Mouse (Mus musculus) forebrain, embryonic 12.5 days (tissue): ENCODE data around the gene Pkd2l1. TPM values are rescaled to one million over a fixed set of nuclear protein-coding genes. Genes with fewer than 3 reads are reported as not detected.
A peak's percentile ranks its signal among the peaks of the same experiment; 100 is the strongest.

Experiments used
- ATAC-seq: fragments of 200-750 bp; cut with Nextera tagmentation; 2 replicates; pipeline ENCODE4 v1.8.0; 2017; ENCODE audit warnings: moderate TSS enrichment; ENCODE audit not compliant: low FRiP score
- H3K27ac ChIP-seq: fragments of 300-500 bp; sonication (generic); 2 replicates; pipeline ENCODE4 v1.5.1; 2016; ENCODE audit warnings: mild to moderate bottlenecking
- H3K27me3 ChIP-seq: fragments of 300-500 bp; sonication (generic); 2 replicates; pipeline ENCODE4 v1.6.1; 2016; ENCODE audit warnings: mild to moderate bottlenecking
- H3K36me3 ChIP-seq: fragments of 300-500 bp; sonication (generic); replicated peaks from 2 replicates; pipeline ENCODE4 v1.6.1; 2016; ENCODE audit warnings: mild to moderate bottlenecking
- H3K4me1 ChIP-seq: fragments of 300-500 bp; sonication (generic); 2 replicates; pipeline ENCODE4 v1.6.1; 2016
- H3K4me2 ChIP-seq: fragments of 300-500 bp; sonication (generic); 2 replicates; pipeline ENCODE4 v1.6.1; 2016; ENCODE audit warnings: mild to moderate bottlenecking, moderate library complexity
- H3K4me3 ChIP-seq: fragments of 300-500 bp; sonication (generic); replicated peaks from 2 replicates; pipeline ENCODE4 v1.5.1; 2016; ENCODE audit warnings: mild to moderate bottlenecking
- H3K9ac ChIP-seq: fragments of 300-500 bp; sonication (generic); 2 replicates; pipeline ENCODE4 v1.6.1; 2016; ENCODE audit warnings: mild to moderate bottlenecking
- H3K9me3 ChIP-seq: fragments of 300-500 bp; sonication (generic); 2 replicates; pipeline ENCODE4 v1.6.1; 2016
- WGBS: fragments of 180-500 bp; shearing (Covaris S2); methylation state at CpG from one replicate; pipeline ENCODE4 v1.1.7; 2016; 5-methylcytosine and 5-hydroxymethylcytosine counted together
- polyA plus RNA-seq: library from polyadenylated mRNA; unstranded; fragments of >200 nt; fragmentation: Nextera tagmentation; extraction: Ambion mirVana; gene quantifications from 2 replicates; pipeline ENCODE4 v1.2.1, GENCODE M21; 2016

The Pkd2l1 gene
- polyA plus RNA-seq, 1 experiment from 2014 or later: 0.19 TPM

- Histone ChIP-seq H3K4me1 (0 out of 2 replicates have a peak, but pooled peaks cover 3% of the 10 kb centered on the region), H3K27me3 (no peaks in the 10 kb centered on the region), H3K36me3 (no peaks in the 10 kb centered on the region), H3K9me3 (no peaks in the 10 kb centered on the region), H3K4me2 (no peak overlapping the region), H3K9ac (no peak overlapping the region), H3K27ac (no peak overlapping the region), H3K4me3 (no peak overlapping the region)
- WGBS: 89% methylated on average over 10 of the region's 10 CpGs
- ATAC-seq: no peak
These were observed 5.0 kb upstream of the Pkd2l1 start for GRCm38 (mm10) chr19:44197053-44197852.

GRCm38 (mm10) chr19:44195138-44195537 lies 2.9 kb upstream of the Pkd2l1 start:
- no peak overlapping the region for H3K4me2 ChIP-seq
- no peak overlapping the region for H3K9ac ChIP-seq
- no peaks in the 10 kb centered on the region for H3K36me3 ChIP-seq
- no peak overlapping the region for H3K4me3 ChIP-seq
- H3K27ac ChIP-seq: no peak overlapping the region
- H3K4me1 ChIP-seq: 0 out of 2 replicates have a peak, but pooled peaks cover 3% of the 10 kb centered on the region
- H3K27me3 ChIP-seq: no peaks in the 10 kb centered on the region
- H3K9me3 ChIP-seq: no peaks in the 10 kb centered on the region
- peak; percentile 51; the same call in 1 of the 2 replicates for ATAC-seq
- WGBS: 7% methylated on average over 7 of the region's 7 CpGs

GRCm38 (mm10) chr19:44193906-44194305 lies 1.7 kb upstream of the Pkd2l1 start:
- 0 out of 2 replicates have a peak, but pooled peaks cover 3% of the 10 kb centered on the region for H3K4me1 ChIP-seq
- H3K27me3 ChIP-seq: no peaks in the 10 kb centered on the region
- H3K4me2 ChIP-seq: no peak overlapping the region
- no peak overlapping the region for H3K27ac ChIP-seq
- no peak overlapping the region for H3K4me3 ChIP-seq
- H3K36me3 ChIP-seq: no peaks in the 10 kb centered on the region
- no peak overlapping the region for H3K9ac ChIP-seq
- no peaks in the 10 kb centered on the region for H3K9me3 ChIP-seq
- 86% methylated on average over 7 of the region's 7 CpGs for WGBS
- no peak for ATAC-seq

- Histone ChIP-seq H3K9ac (no peak overlapping the region), H3K27me3 (no peaks in the 10 kb centered on the region), H3K27ac (no peak overlapping the region), H3K4me2 (no peak overlapping the region), H3K4me1 (0 out of 2 replicates have a peak, but pooled peaks cover 3% of the 10 kb centered on the region), H3K9me3 (no peaks in the 10 kb centered on the region), H3K36me3 (no peaks in the 10 kb centered on the region), H3K4me3 (no peak overlapping the region)
- WGBS: 83% methylated on average over 4 of the region's 4 CpGs
- ATAC-seq: no peak
These were observed 3.2 kb downstream of the Pkd2l1 start for GRCm38 (mm10) chr19:44189056-44189455.

- Histone ChIP-seq H3K4me1 (no peaks in the 10 kb centered on the region), H3K9me3 (no peaks in the 10 kb centered on the region), H3K4me2 (no peak overlapping the region), H3K4me3 (no peak overlapping the region), H3K27ac (no peak overlapping the region), H3K9ac (no peak overlapping the region), H3K27me3 (no peaks in the 10 kb centered on the region), H3K36me3 (no peaks in the 10 kb centered on the region)
- WGBS: 77% methylated on average over 3 of the region's 3 CpGs
- ATAC-seq: no peak
These were observed 8.3 kb downstream of the Pkd2l1 start for GRCm38 (mm10) chr19:44183968-44184367.

DNA sequence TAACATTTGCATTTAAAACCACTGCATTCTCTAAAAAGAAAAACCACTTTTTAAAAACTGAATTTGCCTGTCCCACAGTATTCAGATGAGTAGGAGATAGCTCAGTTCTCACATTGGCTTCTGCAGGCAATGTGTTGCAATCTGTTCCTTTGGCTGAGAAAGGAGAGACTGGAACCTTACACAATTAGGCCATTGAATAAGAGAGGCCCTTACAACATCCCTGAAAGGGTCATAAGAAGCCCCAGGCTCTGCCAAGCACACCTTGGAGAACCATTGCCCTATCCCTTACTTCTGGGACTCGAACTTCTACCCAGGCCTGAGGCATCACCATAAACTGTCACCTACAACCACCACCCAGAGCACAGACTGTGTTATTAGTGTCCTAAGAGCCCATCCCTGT lies 11.7 kb downstream of the Pkd2l1 start:
- Histone ChIP-seq H3K36me3 (no peaks in the 10 kb centered on the region), H3K4me3 (no peak overlapping the region), H3K4me2 (no peak overlapping the region), H3K27ac (no peak overlapping the region), H3K27me3 (no peaks in the 10 kb centered on the region), H3K9me3 (peaks cover 5% of the 10 kb centered on the region; the same call in 1 of the 2 replicates), H3K4me1 (no peaks in the 10 kb centered on the region), H3K9ac (no peak overlapping the region)
- no peak for ATAC-seq
- WGBS: 83% methylated on average over 1 of the region's 1 CpGs

GRCm38 (mm10) chr19:44176741-44177140 lies 15.5 kb downstream of the Pkd2l1 start:
- Histone ChIP-seq H3K4me2 (no peak overlapping the region), H3K9me3 (peaks cover 5% of the 10 kb centered on the region; the same call in 1 of the 2 replicates), H3K9ac (no peak overlapping the region), H3K27ac (no peak overlapping the region), H3K4me3 (no peak overlapping the region), H3K4me1 (no peaks in the 10 kb centered on the region), H3K27me3 (no peaks in the 10 kb centered on the region), H3K36me3 (no peaks in the 10 kb centered on the region)
- ATAC-seq: no peak
- 92% methylated on average over 3 of the region's 3 CpGs for WGBS

DNA sequence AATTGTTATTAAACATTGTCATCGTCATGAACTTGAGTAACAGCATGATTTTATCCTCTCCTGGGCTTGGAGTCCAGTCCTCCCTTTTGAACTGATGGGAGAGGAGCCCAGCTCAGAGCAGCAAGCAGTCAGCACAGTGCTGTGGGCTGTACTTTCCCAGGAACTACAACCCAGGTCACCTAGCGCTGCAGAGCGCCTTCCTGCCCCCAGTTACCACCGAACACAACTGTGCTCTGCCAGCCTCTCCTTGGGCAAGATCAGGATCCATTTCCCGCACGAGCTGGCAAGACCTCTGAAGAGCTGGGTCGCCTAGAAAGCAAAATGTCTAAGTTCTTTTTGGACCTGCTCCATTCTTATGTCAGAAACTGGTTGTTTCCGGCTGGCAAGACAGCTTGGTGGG lies 17.4 kb downstream of the Pkd2l1 start:
- no peaks in the 10 kb centered on the region for H3K4me1 ChIP-seq
- H3K36me3 ChIP-seq: no peaks in the 10 kb centered on the region
- H3K4me2 ChIP-seq: no peak overlapping the region
- H3K9ac ChIP-seq: no peak overlapping the region
- 67% methylated on average over 8 of the region's 8 CpGs for WGBS
- H3K4me3 ChIP-seq: no peak overlapping the region
- H3K27me3 ChIP-seq: no peaks in the 10 kb centered on the region
- no peak overlapping the region for H3K27ac ChIP-seq
- no peak for ATAC-seq
- H3K9me3 ChIP-seq: peaks cover 5% of the 10 kb centered on the region; the same call in 1 of the 2 replicates

GRCm38 (mm10) chr19:44161515-44161914 lies 30.7 kb downstream of the Pkd2l1 start:
- WGBS: 25% methylated on average over 3 of the region's 3 CpGs
- H3K4me3 ChIP-seq: no peak overlapping the region
- H3K27ac ChIP-seq: no peak overlapping the region
- no peak overlapping the region for H3K9ac ChIP-seq
- ATAC-seq: no peak
- H3K4me2 ChIP-seq: no peak overlapping the region
- peaks cover 6% of the 10 kb centered on the region; the same call in 1 of the 2 replicates for H3K27me3 ChIP-seq
- no peaks in the 10 kb centered on the region for H3K4me1 ChIP-seq
- no peaks in the 10 kb centered on the region for H3K36me3 ChIP-seq
- H3K9me3 ChIP-seq: no peaks in the 10 kb centered on the region

DNA sequence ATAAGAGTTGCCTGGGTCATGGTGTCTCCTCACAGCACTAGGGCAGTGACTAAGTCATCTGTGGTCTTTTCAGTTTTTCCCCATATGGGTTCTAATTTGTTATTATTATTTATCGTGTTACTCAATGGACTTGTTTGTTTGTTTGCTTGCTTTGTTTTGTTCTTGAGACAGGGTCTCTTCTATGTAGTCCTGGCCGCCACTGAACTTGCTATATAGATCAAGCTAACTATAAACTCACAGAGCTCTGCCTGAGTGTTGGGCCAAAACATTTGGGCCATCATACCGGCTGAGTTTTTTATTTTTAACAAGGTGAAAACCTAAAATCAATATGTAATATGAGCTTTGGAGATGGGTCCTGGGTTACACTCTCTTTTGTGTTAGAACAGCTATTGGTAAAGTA lies 32.9 kb downstream of the Pkd2l1 start:
- Histone ChIP-seq H3K4me3 (no peak overlapping the region), H3K4me1 (no peaks in the 10 kb centered on the region), H3K27me3 (peaks cover 20% of the 10 kb centered on the region), H3K9ac (no peak overlapping the region), H3K27ac (no peak overlapping the region), H3K9me3 (no peaks in the 10 kb centered on the region), H3K4me2 (no peak overlapping the region), H3K36me3 (no peaks in the 10 kb centered on the region)
- no peak for ATAC-seq
- WGBS: 91% methylated on average over 3 of the region's 3 CpGs

GRCm38 (mm10) chr19:44157005-44157404 lies 35.2 kb downstream of the Pkd2l1 start:
- ATAC-seq: no peak
- WGBS: 88% methylated on average over 10 of the region's 10 CpGs
- Histone ChIP-seq H3K4me1 (no peaks in the 10 kb centered on the region), H3K9me3 (no peaks in the 10 kb centered on the region), H3K4me3 (no peak overlapping the region), H3K9ac (no peak overlapping the region), H3K27me3 (peaks cover 29% of the 10 kb centered on the region), H3K36me3 (no peaks in the 10 kb centered on the region), H3K27ac (no peak overlapping the region), H3K4me2 (no peak overlapping the region)

- 87% methylated on average over 5 of the region's 5 CpGs for WGBS
- ATAC-seq: no peak
- Histone ChIP-seq H3K4me2 (no peak overlapping the region), H3K4me3 (no peak overlapping the region), H3K9me3 (no peaks in the 10 kb centered on the region), H3K4me1 (no peaks in the 10 kb centered on the region), H3K27me3 (peaks cover 44% of the 10 kb centered on the region), H3K9ac (no peak overlapping the region), H3K36me3 (no peaks in the 10 kb centered on the region), H3K27ac (no peak overlapping the region)
These were observed 38.5 kb downstream of the Pkd2l1 start for GRCm38 (mm10) chr19:44153781-44154180.

- WGBS: 61% methylated on average over 2 of the region's 2 CpGs
- no peak overlapping the region for H3K4me2 ChIP-seq
- no peak overlapping the region for H3K9ac ChIP-seq
- H3K9me3 ChIP-seq: no peaks in the 10 kb centered on the region
- H3K4me3 ChIP-seq: no peak overlapping the region
- H3K27me3 ChIP-seq: peaks cover 28% of the 10 kb centered on the region
- H3K36me3 ChIP-seq: peaks cover 7% of the 10 kb centered on the region
- no peak for ATAC-seq
- H3K4me1 ChIP-seq: peaks cover 12% of the 10 kb centered on the region
- no peak overlapping the region for H3K27ac ChIP-seq
These were observed 43.3 kb downstream of the Pkd2l1 start for GRCm38 (mm10) chr19:44148991-44149390.
